Mouse (Mus musculus): ENCODE measurements at regions not wholly inside any gene's neighbourhood (a gene's known extent, or its start where the extent isn't known, plus 50 kb on each side); places are given as distances from the start of the nearest gene placed in this dataset.

GRCm38 (mm10) chr8:34482676-34483075 lies 371.1 kb upstream of the Gm10131 start:
- TF ChIP-seq ZKSCAN1 (IDR thresholded peaks at IDR 0.05; ENCODE audit: low read depth, low read length) (no peak), CTCF (IDR thresholded peaks at IDR 0.05 in 2 of 3, conservative IDR thresholded peaks at IDR 0.05 in 1 of 3; ENCODE audit: control insufficient read depth in 1 of 3, insufficient read depth in 1 of 3, low read depth in 2 of 3, low read length in 3 of 3, poor library complexity in 1 of 3, severe bottlenecking in 1 of 3) (no peak), GABPA (IDR thresholded peaks at IDR 0.05; ENCODE audit: low read depth, low read length) (no peak), EP300 (IDR thresholded peaks at IDR 0.05; ENCODE audit: low read depth in 1 of 2, low read length in 2 of 2) (no peak), POLR2A (IDR thresholded peaks at IDR 0.05; ENCODE audit: control insufficient read depth in 1 of 2, insufficient read depth in 1 of 2, low read depth in 1 of 2, low read length in 2 of 2, poor library complexity in 1 of 2) (no peak), MAFK (IDR thresholded peaks at IDR 0.05; ENCODE audit: borderline replicate concordance, low read depth, low read length) (no peak), KAT2A (conservative IDR thresholded peaks at IDR 0.05; ENCODE audit: low read depth, low read length) (no peak), MXI1 (IDR thresholded peaks at IDR 0.05; ENCODE audit: low read depth, low read length) (no peak), ZC3H11A (IDR thresholded peaks at IDR 0.05; ENCODE audit: low read depth, low read length) (no peak), SIN3A (IDR thresholded peaks at IDR 0.05; ENCODE audit: low read length) (no peak)

Data from MEL (cell line).